Mouse (Mus musculus) stomach, postnatal 0 days (tissue): ENCODE data around the gene Il20. TPM values are rescaled to one million over a fixed set of nuclear protein-coding genes. Genes with fewer than 3 reads are reported as not detected.

ENCODE experiments used
- ATAC-seq: fragments of 200-750 bp; cut with Nextera tagmentation; 2 replicates; pipeline ENCODE4 v1.8.0; 2017; ENCODE audit not compliant: low FRiP score, low TSS enrichment
- DNase-seq: peaks from one replicate; pipeline ENCODE4 v3.0.0-alpha.2; 2016; ENCODE audit warnings: low spot score
- H3K27ac ChIP-seq: fragments of 300-500 bp; sonication (generic); replicated peaks from 2 replicates; pipeline ENCODE4 v1.5.1; 2014; ENCODE audit warnings: mild to moderate bottlenecking, control low read depth
- H3K27me3 ChIP-seq: fragments of 300-500 bp; sonication (generic); 2 replicates; pipeline ENCODE4 v1.6.1; 2014; ENCODE audit warnings: low read length; ENCODE audit not compliant: control insufficient read depth, insufficient read depth
- H3K36me3 ChIP-seq: fragments of 300-500 bp; sonication (generic); 2 replicates; pipeline ENCODE4 v1.6.1; 2014; ENCODE audit warnings: low read length, mixed read lengths; ENCODE audit not compliant: control insufficient read depth, insufficient read depth
- H3K4me1 ChIP-seq: fragments of 300-500 bp; sonication (generic); replicated peaks from 2 replicates; pipeline ENCODE4 v1.6.1; 2014; ENCODE audit warnings: antibody characterized with exemption; ENCODE audit not compliant: control insufficient read depth, insufficient read depth
- H3K4me2 ChIP-seq: fragments of 300-500 bp; sonication (generic); replicated peaks from 2 replicates; pipeline ENCODE4 v1.6.1; 2014; ENCODE audit warnings: low read depth, mild to moderate bottlenecking, control low read depth, moderate library complexity
- H3K4me3 ChIP-seq: fragments of 300-500 bp; sonication (generic); 2 replicates; pipeline ENCODE4 v1.5.1; 2014; ENCODE audit warnings: low read depth, low read length, control low read depth
- H3K9ac ChIP-seq: fragments of 300-500 bp; sonication (generic); 2 replicates; pipeline ENCODE4 v1.6.1; 2014; ENCODE audit warnings: mild to moderate bottlenecking, low read length, control low read depth, mixed read lengths
- H3K9me3 ChIP-seq: fragments of 300-500 bp; sonication (generic); 2 replicates; pipeline ENCODE4 v1.6.1; 2016; ENCODE audit warnings: low read length; ENCODE audit not compliant: control insufficient read depth
- CTCF ChIP-seq: IDR thresholded peaks from 2 replicates; pipeline ENCODE4 v1.5.1; 2016; ENCODE audit warnings: antibody characterized with exemption, low read depth, mild to moderate bottlenecking, moderate library complexity
- EP300 ChIP-seq: optimal IDR thresholded peaks from 2 replicates; pipeline ENCODE3; 2016; ENCODE audit warnings: antibody characterized with exemption
- WGBS: fragments of 180-500 bp; shearing (Covaris S2); extraction: QIAGEN DNeasy Blood & Tissue Kit; methylation state at CpG from one replicate; pipeline ENCODE4 v1.1.7; 2014; 5-methylcytosine and 5-hydroxymethylcytosine counted together
- polyA plus RNA-seq: library from polyadenylated mRNA; unstranded; fragments of >200 nt; fragmentation: Nextera tagmentation; extraction: Ambion mirVana; gene quantifications from 2 replicates; pipeline ENCODE4 v1.2.1, GENCODE M21; 2015

Gene Il20
- polyA plus RNA-seq, 1 experiment from 2014 or later, result not detected

GRCm38 (mm10) chr1:130936351-130936750 is 25.1 kb upstream of the Il20 start:
- no peak overlapping the region for H3K27ac ChIP-seq
- no peaks in the 10 kb centered on the region for H3K4me1 ChIP-seq
- DNase-seq (no peak), ATAC-seq (no peak)
- no peaks in the 10 kb centered on the region for H3K27me3 ChIP-seq
- no peak overlapping the region for H3K4me3 ChIP-seq
- H3K9ac ChIP-seq, result no peak overlapping the region
- TF ChIP-seq CTCF (no peak), EP300 (no peak)
- H3K4me2 ChIP-seq, result no peak overlapping the region
- 51% methylated on average over 6 of the region's 6 CpGs for WGBS
- H3K9me3 ChIP-seq, result no peaks in the 10 kb centered on the region
- H3K36me3 ChIP-seq, result no peaks in the 10 kb centered on the region

GRCm38 (mm10) chr1:130926484-130926883 is 15.2 kb upstream of the Il20 start:
- no peak overlapping the region for H3K27ac ChIP-seq
- no peaks in the 10 kb centered on the region for H3K36me3 ChIP-seq
- no peak overlapping the region for H3K4me2 ChIP-seq
- no peaks in the 10 kb centered on the region for H3K27me3 ChIP-seq
- TF ChIP-seq EP300, result no peak
- peak; percentile 53 for TF ChIP-seq CTCF
- no peak overlapping the region for H3K4me3 ChIP-seq
- H3K9me3 ChIP-seq, result no peaks in the 10 kb centered on the region
- no peak for DNase-seq
- H3K4me1 ChIP-seq, result no peaks in the 10 kb centered on the region
- no peak overlapping the region for H3K9ac ChIP-seq
- ATAC-seq, result no peak

- no peaks in the 10 kb centered on the region for H3K36me3 ChIP-seq
- no peak overlapping the region for H3K27ac ChIP-seq
- H3K4me2 ChIP-seq, result no peak overlapping the region
- H3K9me3 ChIP-seq, result no peaks in the 10 kb centered on the region
- DNase-seq (no peak), ATAC-seq (peak; percentile 57; the same call in 1 of the 2 replicates)
- no peaks in the 10 kb centered on the region for H3K27me3 ChIP-seq
- H3K4me3 ChIP-seq, result no peak overlapping the region
- WGBS, result 0% methylated on average over 1 of the region's 1 CpGs
- no peak overlapping the region for H3K9ac ChIP-seq
- TF ChIP-seq CTCF, result no peak
- TF ChIP-seq EP300, result no peak
- H3K4me1 ChIP-seq, result no peaks in the 10 kb centered on the region
Measured at GRCm38 (mm10) chr1:130918323-130918980, 7.2 kb upstream of the Il20 start.

GRCm38 (mm10) chr1:130902505-130902904 is 8.7 kb downstream of the Il20 start:
- no peaks in the 10 kb centered on the region for H3K9me3 ChIP-seq
- peak; percentile 42 for DNase-seq
- no peak overlapping the region for H3K9ac ChIP-seq
- no peak for TF ChIP-seq CTCF
- no peak for TF ChIP-seq EP300
- no peak overlapping the region for H3K4me3 ChIP-seq
- WGBS, result 68% methylated on average over 7 of the region's 7 CpGs
- H3K27ac ChIP-seq, result no peak overlapping the region
- H3K4me1 ChIP-seq, result no peaks in the 10 kb centered on the region
- no peaks in the 10 kb centered on the region for H3K27me3 ChIP-seq
- no peak overlapping the region for H3K4me2 ChIP-seq
- H3K36me3 ChIP-seq, result no peaks in the 10 kb centered on the region
- peak; percentile 83 for ATAC-seq

GRCm38 (mm10) chr1:130894468-130894867 is 16.8 kb downstream of the Il20 start:
- DNase-seq, result no peak
- ATAC-seq, result no peak
- no peaks in the 10 kb centered on the region for H3K4me1 ChIP-seq
- no peaks in the 10 kb centered on the region for H3K36me3 ChIP-seq
- TF ChIP-seq CTCF (no peak), EP300 (no peak)
- no peaks in the 10 kb centered on the region for H3K9me3 ChIP-seq
- H3K27me3 ChIP-seq, result no peaks in the 10 kb centered on the region
- no peak overlapping the region for H3K4me3 ChIP-seq
- H3K4me2 ChIP-seq, result no peak overlapping the region
- no peak overlapping the region for H3K27ac ChIP-seq
- 65% methylated on average over 6 of the region's 6 CpGs for WGBS
- no peak overlapping the region for H3K9ac ChIP-seq

- no peaks in the 10 kb centered on the region for H3K4me1 ChIP-seq
- no peak overlapping the region for H3K27ac ChIP-seq
- DNase-seq, result no peak
- TF ChIP-seq EP300, result no peak
- TF ChIP-seq CTCF, result no peak
- H3K9ac ChIP-seq, result no peak overlapping the region
- WGBS, result 63% methylated on average over 9 of the region's 9 CpGs
- ATAC-seq, result no peak
- H3K4me3 ChIP-seq, result no peak overlapping the region
- no peak overlapping the region for H3K4me2 ChIP-seq
- H3K9me3 ChIP-seq, result no peaks in the 10 kb centered on the region
- no peaks in the 10 kb centered on the region for H3K36me3 ChIP-seq
- no peaks in the 10 kb centered on the region for H3K27me3 ChIP-seq
Measured at GRCm38 (mm10) chr1:130893329-130894040, 17.8 kb downstream of the Il20 start.
